Mouse (Mus musculus): ENCODE measurements around the gene Atp13a2. TPM values are rescaled to one million over a fixed set of nuclear protein-coding genes. Genes with fewer than 3 reads are reported as not detected.

The Atp13a2 gene
- total RNA-seq, 1 experiment: 31.1 TPM

DNA sequence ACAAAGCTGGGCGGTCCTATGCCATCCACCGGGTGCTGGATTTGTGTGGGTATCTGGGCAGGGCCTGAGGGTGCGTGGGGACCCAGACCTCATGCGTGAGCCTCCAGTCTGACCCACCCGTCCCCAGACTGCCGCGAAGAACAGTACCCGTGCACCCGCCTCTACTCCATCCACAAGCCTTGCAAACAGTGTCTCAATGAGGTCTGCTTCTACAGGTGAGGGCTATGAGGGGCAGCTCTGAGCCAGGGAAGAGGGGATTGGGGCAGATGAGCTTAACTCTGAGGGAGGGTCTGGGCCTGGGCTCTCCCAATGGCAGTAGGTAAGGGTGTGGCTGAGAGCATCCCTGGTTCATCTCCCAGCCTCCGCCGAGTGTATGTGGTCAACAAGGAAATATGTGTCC lies 28.2 kb downstream of the Atp13a2 start:
- TF ChIP-seq ZNF384 (IDR thresholded peaks at IDR 0.05; ENCODE audit: low read depth, low read length) (no peak), MAFK (IDR thresholded peaks at IDR 0.05; ENCODE audit: insufficient read depth, low read depth, low read length) (no peak), HCFC1 (IDR thresholded peaks at IDR 0.05; ENCODE audit: borderline replicate concordance, insufficient read depth, low read length) (no peak), ZC3H11A (IDR thresholded peaks at IDR 0.05; ENCODE audit: borderline replicate concordance, low read depth, low read length) (no peak), CHD2 (IDR thresholded peaks at IDR 0.05; ENCODE audit: low read depth, low read length) (no peak)
- Histone ChIP-seq H3K4me3 (ENCODE audit: insufficient read depth in 1 of 2, low read depth in 1 of 2, low read length in 2 of 2, poor library complexity in 1 of 2, severe bottlenecking in 1 of 2) (no peak overlapping the region), H3K4me1 (ENCODE audit: control insufficient read depth in 2 of 2, insufficient read depth in 2 of 2, low read length in 2 of 2, poor library complexity in 1 of 2) (peaks cover 0 to 4% of the 10 kb centered on the region in 2 experiments; a peak in 1 of 4 replicates), H3K9me3 (ENCODE audit: control insufficient read depth, insufficient read depth, low read depth, low read length) (no peaks in the 10 kb centered on the region), H3K9ac (ENCODE audit: insufficient read depth, low read depth, low read length, poor library complexity, severe bottlenecking) (no peak overlapping the region), H3K36me3 (ENCODE audit: control insufficient read depth, insufficient read depth, low read length, poor library complexity, severe bottlenecking) (peaks cover 6% of the 10 kb centered on the region; the same call in 1 of the 2 replicates), H3K27ac (ENCODE audit: insufficient read depth, low read depth, low read length, poor library complexity, severe bottlenecking) (no peak overlapping the region)
- DNase-seq (ENCODE audit: low read depth, low spot score): no peak
- in situ Hi-C loops (cut with MboI; ENCODE audit: low sequenced_read_pairs in 2 of 2, unreplicated experiment in 2 of 2): no loop called here

GRCm38 (mm10) chr4:141015356-141015755 lies 28.7 kb downstream of the Atp13a2 start:
- TF ChIP-seq MAFK (IDR thresholded peaks at IDR 0.05; ENCODE audit: insufficient read depth, low read depth, low read length) (no peak), ZNF384 (IDR thresholded peaks at IDR 0.05; ENCODE audit: low read depth, low read length) (no peak), ZC3H11A (IDR thresholded peaks at IDR 0.05; ENCODE audit: borderline replicate concordance, low read depth, low read length) (no peak), HCFC1 (IDR thresholded peaks at IDR 0.05; ENCODE audit: borderline replicate concordance, insufficient read depth, low read length) (no peak), CHD2 (IDR thresholded peaks at IDR 0.05; ENCODE audit: low read depth, low read length) (no peak)
- Histone ChIP-seq H3K36me3 (ENCODE audit: control insufficient read depth, insufficient read depth, low read length, poor library complexity, severe bottlenecking) (peaks cover 7% of the 10 kb centered on the region; the same call in 1 of the 2 replicates), H3K9ac (ENCODE audit: insufficient read depth, low read depth, low read length, poor library complexity, severe bottlenecking) (no peak overlapping the region), H3K4me1 (ENCODE audit: control insufficient read depth in 2 of 2, insufficient read depth in 2 of 2, low read length in 2 of 2, poor library complexity in 1 of 2) (peaks cover 0 to 4% of the 10 kb centered on the region in 2 experiments; a peak in 1 of 4 replicates), H3K4me3 (ENCODE audit: insufficient read depth in 1 of 2, low read depth in 1 of 2, low read length in 2 of 2, poor library complexity in 1 of 2, severe bottlenecking in 1 of 2) (no peak overlapping the region), H3K27ac (ENCODE audit: insufficient read depth, low read depth, low read length, poor library complexity, severe bottlenecking) (no peak overlapping the region), H3K9me3 (ENCODE audit: control insufficient read depth, insufficient read depth, low read depth, low read length) (no peaks in the 10 kb centered on the region)
- in situ Hi-C loops (cut with MboI; ENCODE audit: low sequenced_read_pairs in 2 of 2, unreplicated experiment in 2 of 2): no loop called here
- no peak for DNase-seq (ENCODE audit: low read depth, low spot score)

DNA sequence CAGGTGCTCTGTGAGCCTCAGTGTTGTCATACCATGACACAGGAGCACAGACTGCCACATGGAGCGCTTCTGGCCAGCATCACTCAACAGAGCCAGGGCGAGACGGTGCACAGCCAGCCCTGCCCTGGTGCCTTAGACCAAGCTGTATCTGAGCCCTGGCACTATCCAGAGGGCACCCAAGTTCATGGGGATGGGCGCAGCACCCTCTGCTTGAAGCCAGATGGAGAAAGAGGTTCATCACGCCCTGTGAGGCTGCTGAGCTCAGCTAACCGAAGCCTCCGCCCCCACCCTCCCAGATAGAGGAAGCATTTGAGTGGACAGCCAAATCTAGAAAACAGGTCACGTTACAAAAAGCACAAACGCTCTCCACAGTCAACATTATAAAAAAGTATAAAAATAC lies 29.6 kb downstream of the Atp13a2 start:
- no peak for DNase-seq (ENCODE audit: low read depth, low spot score)
- TF ChIP-seq ZNF384 (IDR thresholded peaks at IDR 0.05; ENCODE audit: low read depth, low read length) (no peak), MAFK (IDR thresholded peaks at IDR 0.05; ENCODE audit: insufficient read depth, low read depth, low read length) (no peak), HCFC1 (IDR thresholded peaks at IDR 0.05; ENCODE audit: borderline replicate concordance, insufficient read depth, low read length) (no peak), CHD2 (IDR thresholded peaks at IDR 0.05; ENCODE audit: low read depth, low read length) (no peak), ZC3H11A (IDR thresholded peaks at IDR 0.05; ENCODE audit: borderline replicate concordance, low read depth, low read length) (no peak)
- Histone ChIP-seq H3K27ac (ENCODE audit: insufficient read depth, low read depth, low read length, poor library complexity, severe bottlenecking) (no peak overlapping the region), H3K9me3 (ENCODE audit: control insufficient read depth, insufficient read depth, low read depth, low read length) (no peaks in the 10 kb centered on the region), H3K36me3 (ENCODE audit: control insufficient read depth, insufficient read depth, low read length, poor library complexity, severe bottlenecking) (peaks cover 9% of the 10 kb centered on the region; the same call in 1 of the 2 replicates), H3K4me3 (ENCODE audit: insufficient read depth in 1 of 2, low read depth in 1 of 2, low read length in 2 of 2, poor library complexity in 1 of 2, severe bottlenecking in 1 of 2) (no peak overlapping the region), H3K4me1 (ENCODE audit: control insufficient read depth in 2 of 2, insufficient read depth in 2 of 2, low read length in 2 of 2, poor library complexity in 1 of 2) (peaks cover 0 to 7% of the 10 kb centered on the region in 2 experiments; a peak in 2 of 4 replicates), H3K9ac (ENCODE audit: insufficient read depth, low read depth, low read length, poor library complexity, severe bottlenecking) (no peak overlapping the region)
- in situ Hi-C loops (cut with MboI; ENCODE audit: low sequenced_read_pairs in 2 of 2, unreplicated experiment in 2 of 2): no loop called here

DNA sequence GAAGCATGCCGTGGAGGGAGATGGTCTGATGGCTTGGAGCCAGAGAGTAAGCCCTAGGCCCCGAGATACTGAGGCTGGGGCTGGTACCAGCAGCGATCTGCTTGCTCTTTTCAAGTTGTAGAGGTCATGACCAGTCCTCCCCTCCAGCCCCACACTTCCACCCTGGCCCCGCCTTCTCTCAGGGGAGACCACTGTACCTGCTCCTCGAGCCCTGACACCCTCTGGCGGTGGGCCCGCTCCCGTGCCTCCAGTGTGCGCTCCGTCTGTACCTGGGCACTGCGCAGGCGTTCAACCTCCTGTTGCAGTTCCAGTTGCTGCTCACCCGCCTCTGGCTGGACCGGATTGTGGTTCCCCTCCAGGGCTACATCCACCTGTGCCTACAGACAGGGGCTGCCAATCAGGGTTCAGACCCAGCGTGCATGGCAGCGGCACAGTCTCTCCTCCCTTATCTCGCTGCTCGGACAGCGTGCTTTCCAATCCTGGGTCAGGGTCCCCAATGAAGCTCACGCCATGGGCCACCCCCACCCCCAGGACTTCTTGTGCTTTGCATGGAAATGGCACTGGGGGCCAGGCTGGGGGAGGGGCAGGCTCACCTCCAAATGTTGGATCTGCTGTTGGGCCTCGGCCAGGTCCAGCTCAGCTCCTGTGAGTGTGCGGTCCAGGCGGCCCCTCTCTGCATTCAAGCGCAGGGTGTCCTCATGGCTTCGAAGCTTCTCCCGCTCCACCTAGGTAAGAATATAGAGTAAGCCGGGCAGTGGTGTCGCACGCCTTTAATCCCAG lies 31.2 kb downstream of the Atp13a2 start:
- peaks cover 0 to 12% of the 10 kb centered on the region in 2 experiments; a peak in 2 of 4 replicates for H3K4me1 ChIP-seq (ENCODE audit: control insufficient read depth in 2 of 2, insufficient read depth in 2 of 2, low read length in 2 of 2, poor library complexity in 1 of 2)
- peak overlapping the region in 1 of 2 experiments; percentile 10; a peak in 1 of 4 replicates for H3K4me3 ChIP-seq (ENCODE audit: insufficient read depth in 1 of 2, low read depth in 1 of 2, low read length in 2 of 2, poor library complexity in 1 of 2, severe bottlenecking in 1 of 2)
- H3K27ac ChIP-seq (ENCODE audit: insufficient read depth, low read depth, low read length, poor library complexity, severe bottlenecking): no peak overlapping the region
- H3K9ac ChIP-seq (ENCODE audit: insufficient read depth, low read depth, low read length, poor library complexity, severe bottlenecking): no peak overlapping the region
- H3K9me3 ChIP-seq (ENCODE audit: control insufficient read depth, insufficient read depth, low read depth, low read length): no peaks in the 10 kb centered on the region
- peak; percentile 12 for DNase-seq (ENCODE audit: low read depth, low spot score)
- TF ChIP-seq ZNF384 (IDR thresholded peaks at IDR 0.05; ENCODE audit: low read depth, low read length): no peak
- no peak for TF ChIP-seq ZC3H11A (IDR thresholded peaks at IDR 0.05; ENCODE audit: borderline replicate concordance, low read depth, low read length)
- no peak for TF ChIP-seq MAFK (IDR thresholded peaks at IDR 0.05; ENCODE audit: insufficient read depth, low read depth, low read length)
- no peak for TF ChIP-seq HCFC1 (IDR thresholded peaks at IDR 0.05; ENCODE audit: borderline replicate concordance, insufficient read depth, low read length)
- no peak for TF ChIP-seq CHD2 (IDR thresholded peaks at IDR 0.05; ENCODE audit: low read depth, low read length)
- H3K36me3 ChIP-seq (ENCODE audit: control insufficient read depth, insufficient read depth, low read length, poor library complexity, severe bottlenecking): peaks cover 16% of the 10 kb centered on the region
- in situ Hi-C loops (cut with MboI; ENCODE audit: low sequenced_read_pairs in 2 of 2, unreplicated experiment in 2 of 2): no loop called here
